Mouse (Mus musculus) left cerebral cortex, adult 18-20 months (tissue): ENCODE measurements around the gene Bdh1. TPM values are rescaled to one million over a fixed set of nuclear protein-coding genes. Genes with fewer than 3 reads are reported as not detected.
"Not testable (repeated sequence)": the region's sequence is repeated elsewhere in the genome, so short reads cannot be mapped to it uniquely, and the experiment has no call there.

Experiments used
- DNase-seq, 2 experiments: peaks; one replicate each; pipeline ENCODE4 v3.0.0; 2021 to 2022; ENCODE audit warnings: low spot score in 2 of 2, mixed read lengths in 1 of 2
- long read RNA-seq, 2 experiments: library from polyadenylated mRNA; stranded (forward); transcript quantifications; one replicate each; pipeline ENCODE4 v2.0.0; 2021
- total RNA-seq, 2 experiments: library from RNA; stranded (reverse); gene quantifications; 2 replicates each; pipeline ENCODE4 v1.2.3; 2021

Gene Bdh1
- total RNA-seq = 10 to 100 TPM; 91.8 to 98.9 TPM
- long read RNA-seq, experiment 1, transcript Bdh1-203 (7 exons, 3,122 nt) = major isoform, 33 of 43 reads
- long read RNA-seq, experiment 1, partial matches to known transcripts = 0 of 43 reads
- long read RNA-seq, experiment 1, other reads (novel, unspliced or antisense) = 7 of 43 reads
- long read RNA-seq, experiment 2, transcript Bdh1-203 (7 exons, 3,122 nt) = major isoform, 19 of 26 reads
- long read RNA-seq, experiment 2, partial matches to known transcripts = 0 of 26 reads
- long read RNA-seq, experiment 2, other reads (novel, unspliced or antisense) = 4 of 26 reads

GRCm38 (mm10) chr16:31422000-31422399 is at the start of gene Bdh1:
TSS of gene Bdh1 (plus strand) at chr16:31422280.
- DNase-seq = no peak

- not testable (repeated sequence) for DNase-seq
Observed at GRCm38 (mm10) chr16:31372316-31372715, 49.8 kb upstream of the Bdh1 start.

GRCm38 (mm10) chr16:31375877-31376582 is 46.0 kb upstream of the Bdh1 start:
- not testable (repeated sequence) for DNase-seq

GRCm38 (mm10) chr16:31388269-31388668 is 33.8 kb upstream of the Bdh1 start:
- not testable (repeated sequence) for DNase-seq

- no peak for DNase-seq
Observed at GRCm38 (mm10) chr16:31399231-31399630, 22.8 kb upstream of the Bdh1 start.

- DNase-seq = no peak
Observed at GRCm38 (mm10) chr16:31400908-31401692, 21.0 kb upstream of the Bdh1 start.

- DNase-seq = no peak
Observed at GRCm38 (mm10) chr16:31402096-31402495, 20.0 kb upstream of the Bdh1 start.

GRCm38 (mm10) chr16:31403971-31404370 is 18.1 kb upstream of the Bdh1 start:
- DNase-seq = no peak

- DNase-seq = no peak
Observed at GRCm38 (mm10) chr16:31405040-31405439, 17.0 kb upstream of the Bdh1 start.

GRCm38 (mm10) chr16:31407872-31408271 is 14.2 kb upstream of the Bdh1 start:
- no peak for DNase-seq

GRCm38 (mm10) chr16:31410969-31411368 is 11.1 kb upstream of the Bdh1 start:
- DNase-seq = no peak

GRCm38 (mm10) chr16:31412321-31412720 is 9.8 kb upstream of the Bdh1 start:
- no peak for DNase-seq

- no peak for DNase-seq
Observed at GRCm38 (mm10) chr16:31413777-31414176, 8.3 kb upstream of the Bdh1 start.

GRCm38 (mm10) chr16:31415885-31416450 is 6.1 kb upstream of the Bdh1 start:
- DNase-seq = no peak

GRCm38 (mm10) chr16:31418704-31419103 is 3.4 kb upstream of the Bdh1 start:
- DNase-seq = no peak

- DNase-seq = no peak
Observed at GRCm38 (mm10) chr16:31419457-31419856, 2.6 kb upstream of the Bdh1 start.

GRCm38 (mm10) chr16:31422722-31423121 is 642 bp downstream of the Bdh1 start:
- DNase-seq = no peak

GRCm38 (mm10) chr16:31423368-31423767 is 1.3 kb downstream of the Bdh1 start:
- DNase-seq = no peak

GRCm38 (mm10) chr16:31424416-31425187 is 2.5 kb downstream of the Bdh1 start:
- no peak for DNase-seq

GRCm38 (mm10) chr16:31425508-31425907 is 3.4 kb downstream of the Bdh1 start:
- DNase-seq = peak; percentile 60 to 82
